ENCODE assay signal across 9 mouse cellular contexts in the genomic region with DNA sequence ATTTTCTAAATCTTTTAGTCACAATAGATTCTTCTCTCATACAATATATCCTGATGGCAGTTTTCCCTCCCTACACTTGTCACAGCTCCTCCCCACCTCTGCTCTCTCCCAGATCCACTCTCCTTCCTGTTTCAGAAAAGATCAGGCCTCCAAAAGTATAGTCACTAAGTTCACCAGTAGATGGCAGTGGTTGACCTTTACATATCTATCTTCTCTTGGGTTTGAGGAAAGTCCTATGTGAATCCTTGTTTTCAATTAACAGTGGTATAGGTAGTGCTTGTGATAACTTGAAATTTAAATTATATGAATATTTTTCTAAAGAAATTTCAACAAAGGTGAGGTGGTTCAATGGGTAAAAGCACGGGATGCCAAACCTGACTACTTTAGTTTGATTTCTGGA. TPM values are rescaled to one million over a fixed set of nuclear protein-coding genes. Genes with fewer than 3 reads are reported as not detected.
DNase-seq lines count a peak whose midpoint lies in the region; ATAC-seq and TF ChIP-seq lines count a peak whose summit lies in the region.
"Had no signal": no experiment of that assay in that cellular context is flagged by ENCODE, and none has a peak within 500 bp of the region (broad histone marks: within the 10 kb centered on the region; RNA-seq: fewer than 3 reads in every experiment).

No protein-coding gene starts in this region.

- no peak overlapping the region for H3K4me2 ChIP-seq in liver, embryonic 12.5 days
- no peak overlapping the region for H3K4me2 ChIP-seq in limb, embryonic 14.5 days (replicated peaks; ENCODE audit: low read depth, low read length, severe bottlenecking)

- no peaks in the 10 kb centered on the region for H3K79me2 ChIP-seq in liver, adult 2 months (ENCODE audit: control insufficient read depth, insufficient read depth, low read length)

- H3K9me3 ChIP-seq in liver, embryonic 12.5 days (replicated peaks): no peaks in the 10 kb centered on the region
- no peaks in the 10 kb centered on the region for H3K9me3 ChIP-seq in limb, embryonic 14.5 days (ENCODE audit: control insufficient read depth, low read length)

- no peak overlapping the region for H3K27ac ChIP-seq in liver, adult 2 months (replicated peaks; ENCODE audit: insufficient read depth, low read depth, low read length)
- no peak overlapping the region for H3K27ac ChIP-seq in liver, embryonic 12.5 days
- no peak overlapping the region for H3K27ac ChIP-seq in limb, embryonic 14.5 days (replicated peaks; ENCODE audit: low read depth, low read length)

- no peak overlapping the region for H3K4me3 ChIP-seq in liver, adult 2 months (ENCODE audit: insufficient read depth, low read depth, low read length)
- no peak overlapping the region for H3K4me3 ChIP-seq in liver, embryonic 12.5 days
- no peak overlapping the region for H3K4me3 ChIP-seq in limb, embryonic 14.5 days (replicated peaks; ENCODE audit: low read length)

- no peaks in the 10 kb centered on the region for H3K36me3 ChIP-seq in liver, adult 2 months (ENCODE audit: control insufficient read depth, insufficient read depth, low read length)
- H3K36me3 ChIP-seq in liver, embryonic 12.5 days: no peaks in the 10 kb centered on the region
- no peaks in the 10 kb centered on the region for H3K36me3 ChIP-seq in limb, embryonic 14.5 days (ENCODE audit: control insufficient read depth, insufficient read depth, low read length)

- H3K9ac ChIP-seq in liver, adult 2 months (ENCODE audit: low read depth, low read length): no peak overlapping the region
- H3K9ac ChIP-seq in liver, embryonic 12.5 days: no peak overlapping the region
- no peak overlapping the region for H3K9ac ChIP-seq in limb, embryonic 14.5 days (ENCODE audit: low read depth, low read length, severe bottlenecking)

- H3K4me1 ChIP-seq in liver, adult 2 months (ENCODE audit: control insufficient read depth, insufficient read depth, low read length): no peaks in the 10 kb centered on the region
- H3K4me1 ChIP-seq in liver, embryonic 12.5 days: no peaks in the 10 kb centered on the region
- H3K4me1 ChIP-seq in limb, embryonic 14.5 days (ENCODE audit: control insufficient read depth, insufficient read depth, low read length): no peaks in the 10 kb centered on the region

- TF ChIP-seq CTCF in liver, adult 2 months (IDR thresholded peaks at IDR 0.05; ENCODE audit: low read depth, low read length): peak; percentile 32; the same call in 1 of the 2 replicates

- ATAC-seq in cerebellum, adult (ENCODE audit: insufficient number of reproducible peaks, low FRiP score, low TSS enrichment): peak; percentile 40; the same call in 1 of the 2 replicates
- no peak for ATAC-seq in liver, embryonic 12.5 days
- ATAC-seq in limb, embryonic 14.5 days (ENCODE audit: low FRiP score, low read depth): no peak; the same call in 1 of the 2 replicates

- no peaks in the 10 kb centered on the region for H3K27me3 ChIP-seq in liver, adult 2 months (ENCODE audit: control insufficient read depth, insufficient read depth, low read length)
- no peaks in the 10 kb centered on the region for H3K27me3 ChIP-seq in liver, embryonic 12.5 days (replicated peaks)
- no peaks in the 10 kb centered on the region for H3K27me3 ChIP-seq in limb, embryonic 14.5 days (ENCODE audit: control insufficient read depth, insufficient read depth, low read length)

- TF ChIP-seq POLR2A in liver, adult 2 months (IDR thresholded peaks at IDR 0.05; ENCODE audit: extremely low read depth, insufficient read depth, low read length): no peak
- no peak for TF ChIP-seq POLR2A in limb, embryonic 14.5 days (IDR thresholded peaks at IDR 0.05; ENCODE audit: borderline replicate concordance, extremely low read depth, insufficient read depth, insufficient read length)

- DNase-seq in cerebellum, postnatal 36 days: no peak
- peak; percentile 21 for DNase-seq in liver, adult 2 months (ENCODE audit: extremely low read depth, low read depth, low spot score)
- DNase-seq in embryo, embryonic 11 days: peak; percentile 63
- peak; percentile 68 for DNase-seq in limb, embryonic 14.5 days (ENCODE audit: low spot score)
- DNase-seq in spleen, postnatal 14 days (ENCODE audit: low spot score in 2 of 2): no peak
- no peak for DNase-seq in urinary bladder, postnatal 36 days (ENCODE audit: low spot score in 2 of 2)

- 89% methylated on average over 1 of the region's 1 CpGs for WGBS in liver, adult 2 months
- 73% methylated on average over 1 of the region's 1 CpGs for WGBS in liver, embryonic 12.5 days (ENCODE audit: insufficient replicate concordance)
- 83% methylated on average over 1 of the region's 1 CpGs for WGBS in limb, embryonic 14.5 days

RNA-seq across cellular contexts. Expression of a gene that starts 29.7 kb away (rescaled TPM):
- not detected in 2 replicates for total RNA-seq in liver, adult 2 months (2014; rRNA removed)
- polyA plus RNA-seq in liver, adult 2 months (2012; rRNA removed): not detected in 2 replicates
- polyA plus RNA-seq in liver, embryonic 12.5 days (2016; fragmentation: Nextera tagmentation; extraction: Ambion mirVana): not detected in 2 replicates
- not detected in 2 replicates for polyA plus RNA-seq in limb, embryonic 14.5 days (2012; rRNA removed)
- not detected in 2 replicates for polyA plus RNA-seq in limb, embryonic 14.5 days (2014; fragmentation: Nextera tagmentation; extraction: Ambion mirVana)
- total RNA-seq: heart, adult 18-20 months had no signal

Comparison
In these comparisons a context has a peak if more than half of its experiments do, and no peak if none do; other contexts are left out.
1. DNase-seq: peak in liver, adult 2 months (single experiment), embryo, embryonic 11 days (single experiment) and limb, embryonic 14.5 days (single experiment); none in cerebellum, postnatal 36 days (0 of 2), spleen, postnatal 14 days (0 of 2) and urinary bladder, postnatal 36 days (0 of 2).